Mouse (Mus musculus) myocyte (in vitro differentiated cells): ENCODE measurements around the gene Mrpl2. TPM values are rescaled to one million over a fixed set of nuclear protein-coding genes. Genes with fewer than 3 reads are reported as not detected.
A peak's percentile ranks its signal among the peaks of the same experiment; 100 is the strongest.

Experiments used
- H3K27me3 ChIP-seq: one replicate; pipeline ENCODE4 v1.6.1; 2011; ENCODE audit not compliant: control insufficient read depth, insufficient read depth, insufficient read length
- H3K36me3 ChIP-seq: one replicate; pipeline ENCODE4 v1.6.1; 2011; ENCODE audit not compliant: control insufficient read depth, insufficient read depth
- H3K4me2 ChIP-seq: one replicate; pipeline ENCODE4 v1.6.1; 2011; ENCODE audit warnings: low read depth, control low read depth
- H3K4me3 ChIP-seq: one replicate; pipeline ENCODE4 v1.5.1; 2011; ENCODE audit warnings: mild to moderate bottlenecking, control low read depth, moderate library complexity
- H3K79me2 ChIP-seq: one replicate; pipeline ENCODE4 v1.6.1; 2011; ENCODE audit not compliant: control insufficient read depth, insufficient read depth
- H3ac ChIP-seq: one replicate; pipeline ENCODE4 v1.6.1; 2011; ENCODE audit not compliant: control insufficient read depth, insufficient read length
- CEBPB ChIP-seq: IDR thresholded peaks from 2 replicates; pipeline ENCODE4 v1.6.1; 2011; ENCODE audit warnings: mild to moderate bottlenecking, moderate library complexity; ENCODE audit not compliant: poor library complexity, insufficient read depth, severe bottlenecking
- E2F4 ChIP-seq: IDR thresholded peaks from one replicate; pipeline ENCODE4 v1.6.1; 2011; ENCODE audit warnings: mild to moderate bottlenecking, control low read depth, moderate library complexity; ENCODE audit not compliant: insufficient read depth
- MAX ChIP-seq: IDR thresholded peaks from one replicate; pipeline ENCODE4 v1.6.1; 2011; ENCODE audit warnings: low read depth, mild to moderate bottlenecking, control low read depth
- MYOD1 ChIP-seq, 3 experiments: IDR thresholded peaks; one replicate each; pipeline ENCODE4 v1.6.1; 2011; ENCODE audit warnings: control low read depth in 2 of 3, low read depth in 2 of 3, mild to moderate bottlenecking in 2 of 3, moderate library complexity in 1 of 3; ENCODE audit not compliant: insufficient read length in 2 of 3, control insufficient read depth in 1 of 3
- MYOG ChIP-seq, 3 experiments: IDR thresholded peaks; one replicate each; pipeline ENCODE4 v1.6.1; 2011; ENCODE audit warnings: control low read depth in 2 of 3, low read depth in 2 of 3, mild to moderate bottlenecking in 2 of 3; ENCODE audit not compliant: insufficient read length in 2 of 3, control insufficient read depth in 1 of 3, insufficient read depth in 1 of 3
- POLR2A ChIP-seq: IDR thresholded peaks from one replicate; pipeline ENCODE4 v1.6.1; 2011; ENCODE audit warnings: low read depth, mild to moderate bottlenecking, control low read depth, moderate library complexity; ENCODE audit not compliant: insufficient read length
- POLR2AphosphoS2 ChIP-seq: IDR thresholded peaks from one replicate; pipeline ENCODE4 v1.6.1; 2011; ENCODE audit warnings: low read depth, control low read depth; ENCODE audit not compliant: insufficient read length
- REST ChIP-seq: IDR thresholded peaks from one replicate; pipeline ENCODE4 v1.6.1; 2011; ENCODE audit warnings: mild to moderate bottlenecking, control low read depth, moderate library complexity; ENCODE audit not compliant: insufficient read depth, insufficient read length
- SRF ChIP-seq: IDR thresholded peaks from one replicate; pipeline ENCODE4 v1.6.1; 2011; ENCODE audit warnings: low read depth; ENCODE audit not compliant: control insufficient read depth, insufficient read length
- TCF12 ChIP-seq: IDR thresholded peaks from one replicate; pipeline ENCODE4 v1.6.1; 2011; ENCODE audit warnings: mild to moderate bottlenecking, control low read depth; ENCODE audit not compliant: poor library complexity, insufficient read depth, severe bottlenecking
- TCF3 ChIP-seq: IDR thresholded peaks from one replicate; pipeline ENCODE4 v1.6.1; 2011; ENCODE audit warnings: low read depth, control low read depth; ENCODE audit not compliant: insufficient read length
- USF1 ChIP-seq: IDR thresholded peaks from one replicate; pipeline ENCODE4 v1.6.1; 2011; ENCODE audit warnings: low read depth, mild to moderate bottlenecking, control low read depth, moderate library complexity
- polyA plus RNA-seq: library from polyadenylated mRNA; unstranded; fragments of >200 nt; fragmentation: generic; extraction: Trizol; gene quantifications from one replicate; pipeline ENCODE4 v1.2.1, GENCODE M21; 2012; ENCODE audit warnings: missing spikeins

Gene Mrpl2
- polyA plus RNA-seq, 1 experiment: 248 TPM

DNA sequence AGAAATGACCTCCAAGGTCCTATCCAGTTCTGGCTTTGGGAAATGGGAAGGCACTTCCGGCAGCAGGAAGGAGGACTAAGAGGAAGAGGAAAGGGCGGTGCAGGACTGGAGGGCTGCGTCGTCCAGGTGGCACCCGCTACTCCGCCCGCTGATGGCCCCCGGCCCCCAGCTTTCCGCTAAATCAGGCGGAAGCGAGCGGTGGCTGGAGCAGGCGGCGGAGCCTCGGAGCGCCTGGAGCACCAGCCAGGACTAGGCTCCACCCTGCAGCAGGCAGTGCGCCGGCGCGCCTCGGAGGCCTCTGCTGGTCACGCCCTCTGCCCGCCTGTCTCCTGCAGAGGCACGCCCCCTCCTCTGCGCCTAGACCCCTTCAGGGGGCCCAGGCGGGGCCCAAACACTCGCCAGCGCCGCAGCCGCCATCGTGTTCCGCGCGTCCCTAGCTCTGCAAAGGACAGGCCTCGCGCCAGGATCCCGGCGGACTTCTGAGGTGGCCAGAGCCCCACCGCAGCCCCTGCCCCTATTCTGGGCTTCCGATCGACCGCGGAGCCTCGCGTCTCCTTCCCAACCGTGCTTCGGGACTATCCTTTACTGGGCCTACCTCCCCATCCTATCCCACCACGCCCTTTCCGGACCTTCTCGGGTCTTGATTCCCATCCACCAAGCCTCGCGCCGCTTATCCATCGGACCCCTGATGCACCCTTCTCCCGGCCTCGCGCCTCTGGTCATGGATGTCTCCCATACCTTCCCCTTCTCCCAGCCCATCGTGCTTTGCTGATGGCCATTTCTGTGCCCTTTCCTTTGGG is 4.4 kb downstream of the Mrpl2 start, which contains the start of gene Cul7:
Gene Cul7, plus strand, starts transcription at position 106 of the 800 bp plus-strand sequence.
- Histone ChIP-seq H3K79me2 (peaks cover 12% of the 10 kb centered on the region), H3ac (peak within 1 kb of the TSS; percentile 16), H3K4me3 (peak within 1 kb of the TSS; percentile 38), H3K4me2 (peak within 1 kb of the TSS; percentile 87), H3K27me3 (no peaks in the 10 kb centered on the region), H3K36me3 (peaks cover 5% of the 10 kb centered on the region)
- TF ChIP-seq USF1 (no peak), MYOD1 (IDR thresholded peaks at IDR 0.05; ENCODE audit: control insufficient read depth in 1 of 3, insufficient read length in 2 of 3, low read depth in 2 of 3) (peak in 1 of 3 experiments; percentile 32), CEBPB (no peak), TCF12 (no peak), POLR2AphosphoS2 (peak; percentile 98), MYOG (IDR thresholded peaks at IDR 0.05; ENCODE audit: control insufficient read depth in 1 of 3, insufficient read depth in 1 of 3, insufficient read length in 2 of 3, low read depth in 2 of 3) (peak in 1 of 3 experiments; percentile 28), POLR2A (peak; percentile 94), REST (no peak)

GRCm38 (mm10) chr17:46651292-46651691 is 5.3 kb downstream of the Mrpl2 start:
- peaks cover 12% of the 10 kb centered on the region for H3K79me2 ChIP-seq
- H3K36me3 ChIP-seq: peaks cover 5% of the 10 kb centered on the region
- peak in 1 of 3 experiments; percentile 33 for TF ChIP-seq MYOG (IDR thresholded peaks at IDR 0.05; ENCODE audit: control insufficient read depth in 1 of 3, insufficient read depth in 1 of 3, insufficient read length in 2 of 3, low read depth in 2 of 3)
- no peak for TF ChIP-seq REST
- TF ChIP-seq USF1: no peak
- TF ChIP-seq POLR2A: no peak
- peak in 2 of 3 experiments; percentile 6 to 55 for TF ChIP-seq MYOD1 (IDR thresholded peaks at IDR 0.05; ENCODE audit: control insufficient read depth in 1 of 3, insufficient read length in 2 of 3, low read depth in 2 of 3)
- TF ChIP-seq TCF12: no peak
- no peak for TF ChIP-seq E2F4
- no peak for TF ChIP-seq SRF
- TF ChIP-seq MAX: no peak
- peak overlapping the region; percentile 87 for H3K4me2 ChIP-seq
- peak overlapping the region; percentile 38 for H3K4me3 ChIP-seq
- peak overlapping the region; percentile 16 for H3ac ChIP-seq
- no peaks in the 10 kb centered on the region for H3K27me3 ChIP-seq

DNA sequence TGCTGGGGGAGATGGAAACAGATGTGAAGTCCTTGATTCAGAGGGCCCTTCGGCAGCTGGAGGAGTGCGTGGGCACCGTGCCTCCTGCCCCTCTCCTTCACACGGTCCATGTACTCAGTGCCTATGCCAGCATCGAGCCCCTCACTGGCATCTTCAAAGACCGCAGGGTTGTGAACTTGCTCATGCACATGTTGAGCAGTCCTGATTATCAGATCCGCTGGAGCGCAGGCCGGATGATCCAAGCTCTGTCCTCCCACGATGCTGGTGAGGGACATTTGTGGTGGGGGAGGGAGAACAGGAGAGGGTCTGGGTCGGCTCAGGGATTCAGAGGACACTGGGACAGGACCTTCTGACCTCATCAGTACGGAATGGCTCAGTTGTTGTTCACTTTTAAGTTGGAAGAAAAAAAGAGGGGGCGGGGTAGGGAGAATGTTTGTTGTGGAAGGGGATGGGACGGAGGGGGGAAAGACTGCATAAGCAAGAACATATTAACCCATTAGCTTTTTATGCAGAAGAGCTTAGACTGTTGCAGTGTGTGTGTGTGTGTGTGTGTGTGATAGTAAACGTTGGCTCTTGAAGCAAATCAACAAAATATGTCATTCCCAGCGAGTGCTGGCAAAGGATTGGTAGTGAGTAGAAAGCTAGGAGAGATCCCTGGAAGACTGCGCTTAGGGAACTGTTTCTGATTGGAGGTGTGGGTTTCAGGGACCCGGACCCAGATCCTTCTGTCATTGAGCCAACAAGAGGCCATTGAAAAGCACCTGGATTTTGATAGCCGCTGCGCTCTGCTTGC is 5.9 kb downstream of the Mrpl2 start:
- Histone ChIP-seq H3K4me2 (peak overlapping the region; percentile 45), H3ac (no peak overlapping the region), H3K79me2 (peaks cover 5% of the 10 kb centered on the region), H3K27me3 (no peaks in the 10 kb centered on the region), H3K36me3 (peaks cover 5% of the 10 kb centered on the region), H3K4me3 (peak overlapping the region; percentile 38)
- TF ChIP-seq SRF (no peak), MYOG (IDR thresholded peaks at IDR 0.05; ENCODE audit: control insufficient read depth in 1 of 3, insufficient read depth in 1 of 3, insufficient read length in 2 of 3, low read depth in 2 of 3) (no peak), TCF12 (no peak), TCF3 (no peak), REST (no peak), MYOD1 (IDR thresholded peaks at IDR 0.05; ENCODE audit: control insufficient read depth in 1 of 3, insufficient read length in 2 of 3, low read depth in 2 of 3) (no peak), CEBPB (no peak), POLR2AphosphoS2 (no peak), MAX (no peak), E2F4 (no peak), POLR2A (no peak)

GRCm38 (mm10) chr17:46656054-46656453 is 10.0 kb downstream of the Mrpl2 start:
- no peaks in the 10 kb centered on the region for H3K79me2 ChIP-seq
- no peak overlapping the region for H3K4me3 ChIP-seq
- H3K4me2 ChIP-seq: no peak overlapping the region
- no peak overlapping the region for H3ac ChIP-seq
- H3K36me3 ChIP-seq: peaks cover 4% of the 10 kb centered on the region
- TF ChIP-seq POLR2AphosphoS2 (no peak), REST (no peak), CEBPB (no peak), TCF12 (no peak), USF1 (no peak), SRF (no peak), POLR2A (no peak), TCF3 (no peak), MYOD1 (IDR thresholded peaks at IDR 0.05; ENCODE audit: control insufficient read depth in 1 of 3, insufficient read length in 2 of 3, low read depth in 2 of 3) (no peak), MAX (no peak), E2F4 (no peak), MYOG (IDR thresholded peaks at IDR 0.05; ENCODE audit: control insufficient read depth in 1 of 3, insufficient read depth in 1 of 3, insufficient read length in 2 of 3, low read depth in 2 of 3) (no peak)
- H3K27me3 ChIP-seq: no peaks in the 10 kb centered on the region
